Comparison of ENCODE assay signal across 9 mouse cellular contexts in the genomic region with DNA sequence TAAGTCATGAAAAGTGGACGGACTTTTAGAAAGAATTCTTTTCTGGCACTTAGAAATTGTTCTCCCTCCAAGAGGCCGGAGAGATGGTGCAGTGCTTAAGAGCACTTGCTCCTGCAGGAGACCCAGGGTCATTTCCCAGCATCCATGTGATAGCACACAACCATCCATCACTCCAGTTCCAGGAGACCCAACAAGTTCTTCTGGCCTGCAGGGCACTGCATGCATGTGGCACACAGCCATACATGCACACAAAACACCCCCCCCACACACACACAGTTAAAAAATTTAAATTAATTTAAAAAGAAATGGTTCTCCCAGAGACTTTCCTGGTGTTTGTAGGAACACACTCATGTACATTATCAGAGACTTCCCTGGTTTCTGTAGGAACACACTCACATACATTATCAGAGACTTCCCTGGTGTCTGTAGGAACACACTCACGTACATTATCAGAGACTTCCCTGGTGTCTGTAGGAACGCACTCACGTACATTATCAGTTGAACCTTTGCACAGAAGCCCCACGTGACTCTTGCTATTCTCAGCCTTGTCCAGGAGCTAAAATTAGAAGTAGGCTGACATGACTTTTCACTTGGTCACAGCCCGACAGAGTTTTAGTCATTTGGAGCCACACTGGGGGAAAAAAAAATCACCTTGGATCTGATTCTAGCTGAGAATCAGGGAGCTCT. TPM values are rescaled to one million over a fixed set of nuclear protein-coding genes. Genes with fewer than 3 reads are reported as not detected.
DNase-seq lines count a peak whose midpoint lies in the region; ATAC-seq lines count a peak whose summit lies in the region.
"Had no signal": no experiment of that assay in that cellular context is flagged by ENCODE, and none has a peak within 500 bp of the region (broad histone marks: within the 10 kb centered on the region; RNA-seq: fewer than 3 reads in every experiment).

A gene (plus strand): TSS at position 566 of the 687 bp plus-strand sequence.

- H3K27me3 ChIP-seq in intestine, embryonic 16.5 days (replicated peaks; ENCODE audit: control insufficient read depth, insufficient read depth, low read length): no peaks in the 10 kb centered on the region
- no peaks in the 10 kb centered on the region for H3K27me3 ChIP-seq in kidney, embryonic 16.5 days (ENCODE audit: insufficient read depth, low read length)
- H3K27me3 ChIP-seq: neural tube, embryonic 12.5 days had no signal

- H3K9me3 ChIP-seq in intestine, embryonic 16.5 days (ENCODE audit: control insufficient read depth, low read length): peaks cover 6% of the 10 kb centered on the region; the same call in 1 of the 2 replicates
- 0 out of 2 replicates have a peak, but pooled peaks cover 6% of the 10 kb centered on the region for H3K9me3 ChIP-seq in kidney, embryonic 16.5 days (ENCODE audit: low read length)
- H3K9me3 ChIP-seq: neural tube, embryonic 12.5 days had no signal

- H3K36me3 ChIP-seq in intestine, embryonic 16.5 days (ENCODE audit: control insufficient read depth, insufficient read depth, low read length): no peaks in the 10 kb centered on the region
- H3K36me3 ChIP-seq in kidney, embryonic 16.5 days (ENCODE audit: insufficient read depth, low read length): no peaks in the 10 kb centered on the region
- H3K36me3 ChIP-seq: neural tube, embryonic 12.5 days had no signal

- H3K4me3 ChIP-seq in intestine, embryonic 16.5 days (ENCODE audit: low read length): peak within 1 kb of the TSS; percentile 25
- H3K4me3 ChIP-seq in kidney, embryonic 16.5 days (ENCODE audit: low read length): no peak within 1 kb of the TSS
- H3K4me3 ChIP-seq: neural tube, embryonic 12.5 days had no signal

- no peaks in the 10 kb centered on the region for H3K4me1 ChIP-seq in intestine, embryonic 16.5 days (ENCODE audit: control insufficient read depth, insufficient read depth, low read length)
- H3K4me1 ChIP-seq in kidney, embryonic 16.5 days (ENCODE audit: insufficient read depth, low read length): no peaks in the 10 kb centered on the region
- H3K4me1 ChIP-seq: neural tube, embryonic 12.5 days had no signal

- peak within 1 kb of the TSS; percentile 56; the same call in 1 of the 2 replicates for H3K9ac ChIP-seq in intestine, embryonic 16.5 days (ENCODE audit: low read depth, low read length)
- H3K9ac ChIP-seq in kidney, embryonic 16.5 days (replicated peaks; ENCODE audit: low read length): no peak within 1 kb of the TSS
- H3K9ac ChIP-seq: neural tube, embryonic 12.5 days had no signal

- intact Hi-C loops in left cerebral cortex, postnatal 36 days (cut with DNase I): no loop called here

- peak; percentile 98 for ATAC-seq in intestine, embryonic 16.5 days
- no peak for ATAC-seq in kidney, embryonic 16.5 days (ENCODE audit: low FRiP score, low TSS enrichment)

- peak; percentile 10 to 41 for DNase-seq in spleen, postnatal 36 days (ENCODE audit: low spot score in 2 of 2)
- no peak for DNase-seq in spleen, postnatal 4 days (ENCODE audit: low spot score in 2 of 2)
- DNase-seq in gastrocnemius, postnatal 4 days (ENCODE audit: low spot score in 2 of 2): no peak
- no peak for DNase-seq in left cerebral cortex, adult 18-20 months (ENCODE audit: low spot score in 2 of 2)
- DNase-seq in left cerebral cortex, postnatal 36 days (ENCODE audit: low spot score in 2 of 2): no peak
- no peak for DNase-seq in retina, postnatal 1 day

- H3K27ac ChIP-seq in intestine, embryonic 16.5 days (ENCODE audit: low read length): peak within 1 kb of the TSS; percentile 11
- no peak within 1 kb of the TSS for H3K27ac ChIP-seq in kidney, embryonic 16.5 days (ENCODE audit: low read length)
- H3K27ac ChIP-seq: neural tube, embryonic 12.5 days had no signal

- peak within 1 kb of the TSS; percentile 5; the same call in 1 of the 2 replicates for H3K4me2 ChIP-seq in intestine, embryonic 16.5 days (ENCODE audit: low read depth, low read length)
- no peak within 1 kb of the TSS for H3K4me2 ChIP-seq in kidney, embryonic 16.5 days (replicated peaks; ENCODE audit: low read depth, low read length)
- H3K4me2 ChIP-seq: neural tube, embryonic 12.5 days had no signal

- WGBS in intestine, embryonic 16.5 days: 50% methylated on average over 7 of the region's 7 CpGs
- WGBS in kidney, embryonic 16.5 days: 63% methylated on average over 7 of the region's 7 CpGs

RNA-seq across cellular contexts. Expression of the gene that starts here (rescaled TPM):
- total RNA-seq in gastrocnemius, postnatal 4 days (2021): 10 to 100 TPM; 37.8 to 38.6 TPM
- 4.7 and 5.6 TPM in 2 replicates for polyA plus RNA-seq in intestine, embryonic 16.5 days (2015; fragmentation: Nextera tagmentation; extraction: Ambion mirVana)
- not detected for total RNA-seq in left cerebral cortex, adult 18-20 months (2021)
- polyA plus RNA-seq in kidney, embryonic 16.5 days (2015; fragmentation: Nextera tagmentation; extraction: Ambion mirVana): 0.35 and 0.59 TPM in 2 replicates
- under 1 TPM in 1 of 2 experiments, not detected in 1; 0.17 TPM for total RNA-seq in left cerebral cortex, postnatal 36 days (2021)

Comparison
In these comparisons a context has a peak if more than half of its experiments do, and no peak if none do; other contexts are left out.
1. RNA of the gene that starts here (total RNA-seq): 37.8 to 38.6 TPM in gastrocnemius, postnatal 4 days; 0.17 TPM in left cerebral cortex, postnatal 36 days and not detected in left cerebral cortex, adult 18-20 months; every median in the first group is over 10 times any median in the second.
2. DNase-seq: peak in spleen, postnatal 36 days (2 of 2); none in spleen, postnatal 4 days (0 of 2), gastrocnemius, postnatal 4 days (0 of 2), left cerebral cortex, adult 18-20 months (0 of 2), left cerebral cortex, postnatal 36 days (0 of 2) and retina, postnatal 1 day (single experiment).